Mouse (Mus musculus): ENCODE measurements around the gene Fermt3. TPM values are rescaled to one million over a fixed set of nuclear protein-coding genes. Genes with fewer than 3 reads are reported as not detected.

Gene Fermt3
- polyA plus RNA-seq (2012; fragmentation: generic; extraction: Trizol): under 1 TPM; 0.14 to 0.52 TPM

DNA sequence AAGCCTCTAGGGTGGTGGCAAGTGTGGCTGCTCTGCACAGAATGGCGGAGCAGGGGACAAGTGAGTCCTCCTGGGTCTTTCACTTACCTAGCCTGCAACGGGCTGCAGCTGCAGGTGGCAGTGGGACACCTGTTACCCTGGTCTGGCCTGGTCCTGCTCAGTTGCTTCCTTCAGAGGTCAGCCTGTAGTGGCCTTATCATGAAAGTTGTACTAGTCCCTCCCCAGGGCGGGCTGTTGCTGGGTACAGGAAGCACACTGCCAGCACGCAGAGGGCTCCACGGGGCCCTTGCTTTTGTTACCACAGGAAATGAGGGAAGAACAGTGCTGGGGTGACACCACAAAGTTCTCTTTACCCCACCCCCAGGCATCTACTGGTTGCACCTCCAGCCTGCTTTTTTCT is at the start of gene Fermt3:
Gene Fermt3 (minus strand): TSS at position 279 of the 400 bp plus-strand sequence.

DNA sequence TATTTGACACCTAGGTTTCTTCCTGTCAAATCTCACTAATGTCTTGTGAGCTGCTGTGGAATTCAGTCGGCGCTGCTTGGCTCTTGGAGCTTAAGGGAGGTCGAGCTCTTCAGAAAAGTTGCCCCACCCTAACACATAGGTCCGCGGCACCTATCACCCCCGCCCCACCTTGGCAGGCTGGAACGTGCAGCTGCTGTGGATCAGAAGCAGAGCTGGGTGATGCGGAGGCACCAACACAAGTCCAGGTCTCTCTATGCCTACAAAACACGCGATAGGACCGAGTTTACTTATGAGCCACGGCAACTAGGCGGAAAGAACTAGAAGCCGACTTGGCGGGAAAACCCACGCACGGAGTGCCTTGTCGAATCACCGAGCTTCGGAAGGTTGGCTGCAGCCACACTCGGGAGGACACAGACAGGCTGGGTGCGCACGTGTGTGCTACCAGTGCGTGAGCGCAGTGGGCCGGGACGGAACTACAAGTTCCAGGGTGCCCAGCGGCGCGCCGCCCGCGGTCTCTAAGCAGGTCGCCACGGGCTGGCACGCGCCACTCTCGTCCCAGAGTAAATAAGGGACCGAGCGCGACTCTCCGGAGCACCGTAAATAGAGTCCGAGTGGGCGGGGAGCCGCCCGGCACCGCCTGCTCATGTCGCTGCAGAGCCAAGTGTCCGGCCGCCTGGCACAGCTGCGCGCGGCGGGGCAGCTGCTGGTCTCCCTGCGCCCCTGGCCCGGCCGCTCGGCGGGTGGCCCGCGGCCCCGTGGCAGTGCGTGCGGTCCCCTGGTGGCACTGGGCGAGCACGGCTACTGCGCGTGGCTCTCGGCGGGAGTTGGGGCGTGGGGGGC is 37.2 kb upstream of the Fermt3 start, which contains the start of gene Macrod1:
Gene Macrod1 (plus strand): TSS at position 563 of the 840 bp plus-strand sequence.

GRCm38 (mm10) chr19:7039841-7040636 is 20.8 kb upstream of the Fermt3 start, which contains the start of gene Stip1:
Stip1 (minus strand) TSS chr19:7039967.

DNA sequence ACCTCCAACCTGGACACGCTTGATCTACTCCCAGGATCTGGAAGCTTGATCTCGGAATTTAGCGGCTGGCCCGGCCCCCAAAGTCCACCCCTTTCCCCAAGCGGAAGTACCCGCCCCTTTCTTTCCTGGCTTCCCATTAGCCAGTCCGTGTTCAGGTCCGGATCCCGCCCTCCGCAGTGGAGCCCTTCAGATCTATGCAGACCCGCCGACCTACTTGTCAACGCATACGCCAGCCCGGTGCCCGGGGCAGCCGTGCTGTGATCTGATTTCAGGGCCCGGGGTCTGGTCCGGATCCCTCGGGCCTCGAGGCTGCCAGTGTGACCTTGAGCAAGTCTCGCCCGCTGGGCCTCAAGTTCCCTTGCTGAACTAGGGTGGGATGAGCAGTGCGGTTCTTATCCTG is 23.3 kb downstream of the Fermt3 start, which contains the start of the genes Nudt22 and Trpt1:
Gene Nudt22 (minus strand): TSS at position 112 of the 400 bp plus-strand sequence.
Gene Trpt1 (plus strand): TSS at position 126 of the 400 bp plus-strand sequence.

GRCm38 (mm10) chr19:6992011-6992858 is 27.0 kb downstream of the Fermt3 start, which contains the start of gene Dnajc4:
Dnajc4 (minus strand) TSS chr19:6992572.

GRCm38 (mm10) chr19:6987061-6987903 is 32.0 kb downstream of the Fermt3 start, which contains the start of gene Vegfb:
Vegfb (minus strand) TSS chr19:6987651.

GRCm38 (mm10) chr19:6980381-6981093 is 38.7 kb downstream of the Fermt3 start, which contains the start of gene Fkbp2:
Fkbp2 (minus strand) TSS chr19:6980501.

GRCm38 (mm10) chr19:6975537-6976521 is 43.4 kb downstream of the Fermt3 start, which contains the start of gene Plcb3:
Plcb3 (minus strand) TSS chr19:6976470.

GRCm38 (mm10) chr19:6974211-6975205 is 44.8 kb downstream of the Fermt3 start, which contains the start of gene Ppp1r14b:
Ppp1r14b (plus strand) TSS chr19:6974968.

Other genes starting within 250 kb of the Fermt3 start
- gene Rps6ka4, start 178.8 kb downstream of the Fermt3 start, polyA plus RNA-seq (2012; fragmentation: generic; extraction: Trizol): 10 to 100 TPM; 52.0 to 84.8 TPM
- gene Ccdc88b, start 161.3 kb downstream of the Fermt3 start, polyA plus RNA-seq (2012; fragmentation: generic; extraction: Trizol): under 1 TPM; 0.08 to 0.25 TPM
- gene Trmt112, start 109.8 kb downstream of the Fermt3 start, polyA plus RNA-seq (2012; fragmentation: generic; extraction: Trizol): 100 to 1,000 TPM; 375 to 622 TPM
- 100 to 1,000 TPM; 235 to 247 TPM for gene Prdx5, start 109.4 kb downstream of the Fermt3 start, polyA plus RNA-seq (2012; fragmentation: generic; extraction: Trizol)
- gene Esrra, start 97.7 kb downstream of the Fermt3 start, polyA plus RNA-seq (2012; fragmentation: generic; extraction: Trizol): 10 to 100 TPM; 14.9 to 28.8 TPM
- under 1 TPM in 1 of 2 experiments, not detected in 1; 0.34 TPM for gene Catsperz, start 94.1 kb downstream of the Fermt3 start, polyA plus RNA-seq (2012; fragmentation: generic; extraction: Trizol)
- gene Kcnk4, start 85.0 kb downstream of the Fermt3 start, polyA plus RNA-seq (2012; fragmentation: generic; extraction: Trizol): under 1 TPM; 0.08 to 0.28 TPM
- gene Bad, start 77.6 kb downstream of the Fermt3 start, polyA plus RNA-seq (2012; fragmentation: generic; extraction: Trizol): 100 to 1,000 TPM; 155 to 180 TPM
- gene Gpr137, start 77.0 kb downstream of the Fermt3 start, polyA plus RNA-seq (2012; fragmentation: generic; extraction: Trizol): 10 to 100 TPM; 42.4 to 50.3 TPM
- gene Ppp1r14b, start 44.5 kb downstream of the Fermt3 start, polyA plus RNA-seq (2012; fragmentation: generic; extraction: Trizol): 1,000 to 10,000 TPM in 1 of 2 experiments, 100 to 1,000 TPM in 1; 321 to 1,838 TPM
- gene Plcb3, start 43.0 kb downstream of the Fermt3 start, polyA plus RNA-seq (2012; fragmentation: generic; extraction: Trizol): 10 to 100 TPM; 14.8 to 39.5 TPM
- gene Fkbp2, start 39.0 kb downstream of the Fermt3 start, polyA plus RNA-seq (2012; fragmentation: generic; extraction: Trizol): 100 to 1,000 TPM; 263 to 273 TPM
- gene Vegfb, start 31.8 kb downstream of the Fermt3 start, polyA plus RNA-seq (2012; fragmentation: generic; extraction: Trizol): 100 to 1,000 TPM in 1 of 2 experiments, 10 to 100 TPM in 1; 97.7 to 101 TPM
- 10 to 100 TPM; 23.6 to 59.0 TPM for gene Dnajc4, start 26.9 kb downstream of the Fermt3 start, polyA plus RNA-seq (2012; fragmentation: generic; extraction: Trizol)
- gene Nudt22, start 23.4 kb downstream of the Fermt3 start, polyA plus RNA-seq (2012; fragmentation: generic; extraction: Trizol): 10 to 100 TPM; 31.2 to 50.1 TPM
- gene Trpt1, start 23.3 kb downstream of the Fermt3 start, polyA plus RNA-seq (2012; fragmentation: generic; extraction: Trizol): 10 to 100 TPM in 1 of 2 experiments, 1 to 10 TPM in 1; 9.2 to 18.4 TPM
- 100 to 1,000 TPM; 158 to 173 TPM for gene Stip1, start 20.5 kb upstream of the Fermt3 start, polyA plus RNA-seq (2012; fragmentation: generic; extraction: Trizol)
- 10 to 100 TPM; 11.8 to 33.4 TPM for gene Macrod1, start 37.3 kb upstream of the Fermt3 start, polyA plus RNA-seq (2012; fragmentation: generic; extraction: Trizol)
- gene Flrt1, start 86.3 kb upstream of the Fermt3 start, polyA plus RNA-seq (2012; fragmentation: generic; extraction: Trizol): 1 to 10 TPM in 1 of 2 experiments, under 1 TPM in 1; 0.02 to 1.1 TPM
- 100 to 1,000 TPM; 165 TPM for gene Otub1, start 186.8 kb upstream of the Fermt3 start, polyA plus RNA-seq (2012; fragmentation: generic; extraction: Trizol)
- 1,000 to 10,000 TPM; 1,138 to 1,402 TPM for gene Cox8a, start 198.1 kb upstream of the Fermt3 start, polyA plus RNA-seq (2012; fragmentation: generic; extraction: Trizol)
- gene Naa40, start 221.7 kb upstream of the Fermt3 start, polyA plus RNA-seq (2012; fragmentation: generic; extraction: Trizol): 10 to 100 TPM in 1 of 2 experiments, 1 to 10 TPM in 1; 3.9 to 12.4 TPM
- 10 to 100 TPM; 10.0 to 19.3 TPM for gene Rcor2, start 247.9 kb upstream of the Fermt3 start, polyA plus RNA-seq (2012; fragmentation: generic; extraction: Trizol)